Mouse (Mus musculus): ENCODE results near the gene Sema3d.

- TF ChIP-seq MAFK (IDR thresholded peaks at IDR 0.05; ENCODE audit: insufficient read depth, low read depth, low read length), result no peak
- TF ChIP-seq ZC3H11A (IDR thresholded peaks at IDR 0.05; ENCODE audit: borderline replicate concordance, low read depth, low read length), result no peak
- no peak for TF ChIP-seq HCFC1 (IDR thresholded peaks at IDR 0.05; ENCODE audit: borderline replicate concordance, insufficient read depth, low read length)
- TF ChIP-seq ZNF384 (IDR thresholded peaks at IDR 0.05; ENCODE audit: low read depth, low read length), result no peak
Measured at GRCm38 (mm10) chr5:12637763-12638468, 254.7 kb downstream of the Sema3d start.

All from ES-E14 (cell line).